Mouse (Mus musculus) lung, adult 2 months (tissue): ENCODE data around the gene Rictor.

Source experiments
- CTCF ChIP-seq: fragments of 200-500 bp; IDR thresholded peaks from 2 replicates; pipeline ENCODE4 v1.5.1; 2011; ENCODE audit warnings: mild to moderate bottlenecking, low read length, control low read depth; ENCODE audit not compliant: insufficient read depth
- POLR2A ChIP-seq: fragments of 200-500 bp; IDR thresholded peaks from 2 replicates; pipeline ENCODE4 v1.6.1; 2011; ENCODE audit warnings: low read depth, mild to moderate bottlenecking, control low read depth, low read length, borderline replicate concordance; ENCODE audit errors: extremely low read depth

GRCm38 (mm10) chr15:6668793-6669437 lies 39.3 kb upstream of the Rictor start:
- TF ChIP-seq CTCF (no peak), POLR2A (no peak)
